Mouse (Mus musculus) bone marrow macrophage, adult 2 months (primary cell): Measurements from ENCODE around the gene Olfr1342.

ENCODE experiments used
- CTCF ChIP-seq: IDR thresholded peaks from 2 replicates; pipeline ENCODE4 v1.5.1; 2012; ENCODE audit warnings: low read depth, mild to moderate bottlenecking, low read length, moderate library complexity
- POLR2A ChIP-seq: IDR thresholded peaks from 2 replicates; pipeline ENCODE4 v1.6.1; 2012; ENCODE audit warnings: mild to moderate bottlenecking, low read depth, low read length, borderline replicate concordance

- TF ChIP-seq CTCF (no peak), POLR2A (no peak)
Measured at GRCm38 (mm10) chr4:118693812-118694211, 1.3 kb upstream of the Olfr1342 start.
